Mouse (Mus musculus): ENCODE results near the gene Eid2.

DNA sequence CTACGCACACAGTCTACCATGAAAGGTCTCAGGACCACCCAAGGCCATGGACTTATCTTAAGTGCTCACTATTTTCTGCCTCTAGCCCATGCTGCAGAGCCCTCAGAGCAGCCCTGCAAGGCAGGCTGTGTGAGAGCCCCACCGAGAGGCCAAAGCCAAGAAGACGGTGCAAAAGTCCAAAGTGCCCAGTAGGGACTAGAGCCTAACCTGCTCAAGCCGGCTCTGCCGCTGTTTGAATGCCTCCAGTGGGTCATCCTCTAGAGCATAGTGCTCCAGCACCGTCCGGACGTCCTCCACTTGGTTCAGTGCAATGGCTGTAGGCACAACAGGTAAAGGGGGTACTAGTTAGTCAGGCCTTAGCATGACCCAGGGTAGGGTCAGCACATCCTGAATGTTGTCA, 38.5 kb downstream of the Eid2 start:
- no peak for TF ChIP-seq CTCF (IDR thresholded peaks at IDR 0.05; ENCODE audit: control insufficient read depth, insufficient read depth, low read length)
- no peak for TF ChIP-seq POLR2A (IDR thresholded peaks at IDR 0.05; ENCODE audit: borderline replicate concordance, control insufficient read depth, low read depth, low read length)
